Mouse (Mus musculus): ENCODE measurements at regions not wholly inside any gene's neighbourhood (a gene's known extent, or its start where the extent isn't known, plus 50 kb on each side); places are given as distances from the start of the nearest gene placed in this dataset.
A peak's percentile ranks its signal among the peaks of the same experiment; 100 is the strongest.

GRCm38 (mm10) chr3:41504867-41505266 is 50.7 kb upstream of the Jade1 start:
- DNase-seq (ENCODE audit: low read depth) = no peak

DNA sequence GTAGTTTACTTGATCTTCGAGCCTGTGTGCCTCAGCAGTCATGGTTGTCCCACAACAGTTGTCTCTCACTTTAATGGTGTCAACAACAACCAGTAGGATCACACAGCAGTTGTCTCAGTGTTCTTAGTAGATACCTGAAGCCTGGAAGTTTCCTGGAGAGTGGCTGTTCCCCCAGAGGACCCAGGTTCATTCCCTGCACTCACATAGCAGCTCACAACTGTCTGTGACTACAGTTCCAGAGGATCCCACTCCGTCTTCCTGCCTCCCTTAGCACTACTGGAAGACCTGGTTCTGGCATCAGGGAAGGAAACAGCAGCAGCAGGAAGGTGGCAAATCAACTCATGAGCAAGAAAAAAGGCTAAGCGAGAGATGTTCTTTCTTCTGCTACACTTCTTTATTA is 53.4 kb upstream of the Jade1 start:
- no peak for DNase-seq (ENCODE audit: low read depth)

GRCm38 (mm10) chr3:41501639-41502038 is 53.9 kb upstream of the Jade1 start:
- peak; percentile 46 for DNase-seq (ENCODE audit: low read depth)

GRCm38 (mm10) chr3:41501124-41501523 is 54.4 kb upstream of the Jade1 start:
- DNase-seq (ENCODE audit: low read depth) = no peak

DNA sequence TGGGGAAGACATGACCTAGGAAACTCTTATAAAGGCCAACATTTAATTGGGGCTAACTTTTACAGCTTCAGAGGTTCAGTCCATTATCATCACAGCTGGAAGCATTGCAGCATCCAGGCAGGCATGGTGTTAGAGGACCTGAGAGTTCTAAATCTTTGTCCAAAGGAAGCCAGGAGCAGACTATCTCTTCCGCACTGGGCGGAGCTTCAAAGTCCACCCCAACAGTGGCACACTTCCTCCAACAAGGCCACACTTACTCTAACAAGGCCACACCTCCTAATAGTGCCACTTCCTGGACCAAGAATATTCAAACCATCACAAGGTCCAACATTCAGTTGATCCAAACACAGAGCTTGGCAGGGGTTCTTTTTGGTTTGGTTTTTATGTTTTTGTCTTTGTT is 55.9 kb upstream of the Jade1 start:
- no peak for DNase-seq (ENCODE audit: low read depth)

DNA sequence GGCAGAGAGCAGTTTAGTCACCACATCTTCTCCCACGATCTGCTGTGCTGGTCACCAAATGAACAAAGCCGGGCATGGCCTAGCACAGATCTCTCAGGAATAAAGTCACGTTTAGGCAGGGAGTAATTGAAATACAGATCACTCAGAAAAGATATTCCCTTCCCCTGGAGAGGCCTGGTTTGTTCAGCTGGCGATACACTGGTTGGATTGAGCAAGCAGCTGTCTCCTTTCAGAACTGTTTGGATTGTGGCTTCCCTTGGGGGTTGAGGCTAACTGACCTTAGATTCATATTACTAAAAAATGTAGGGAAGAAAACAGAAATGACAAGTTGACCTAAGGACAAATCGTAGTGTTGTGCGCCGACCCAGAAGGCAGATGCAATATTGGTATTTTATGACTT is 56.7 kb upstream of the Jade1 start:
- DNase-seq (ENCODE audit: low read depth) = peak; percentile 33

GRCm38 (mm10) chr3:41497771-41498170 is 57.8 kb upstream of the Jade1 start:
- DNase-seq (ENCODE audit: low read depth) = no peak

- no peak for DNase-seq (ENCODE audit: low read depth)
Observed at GRCm38 (mm10) chr3:41496931-41497710, 58.4 kb upstream of the Jade1 start.

DNA sequence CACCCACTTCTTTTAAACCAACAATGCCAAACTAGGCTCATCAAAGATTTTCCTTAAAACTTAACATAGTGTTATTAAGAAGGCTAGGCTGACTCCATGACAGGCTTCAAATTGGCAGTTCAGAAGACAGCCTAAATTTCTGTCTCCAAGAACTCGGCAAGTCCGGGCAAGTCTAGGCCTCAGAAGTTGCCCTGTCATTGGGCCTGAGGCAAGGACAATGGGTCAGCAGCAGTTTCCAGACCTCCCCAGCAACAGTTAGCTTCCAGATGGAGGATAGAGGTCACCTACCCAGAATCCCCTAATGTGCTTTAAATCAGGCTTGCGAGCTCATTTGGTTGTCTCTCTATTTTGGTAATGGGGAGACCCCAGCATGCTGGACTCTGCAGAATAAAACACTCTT is 59.6 kb upstream of the Jade1 start:
- DNase-seq (ENCODE audit: low read depth) = no peak

DNA sequence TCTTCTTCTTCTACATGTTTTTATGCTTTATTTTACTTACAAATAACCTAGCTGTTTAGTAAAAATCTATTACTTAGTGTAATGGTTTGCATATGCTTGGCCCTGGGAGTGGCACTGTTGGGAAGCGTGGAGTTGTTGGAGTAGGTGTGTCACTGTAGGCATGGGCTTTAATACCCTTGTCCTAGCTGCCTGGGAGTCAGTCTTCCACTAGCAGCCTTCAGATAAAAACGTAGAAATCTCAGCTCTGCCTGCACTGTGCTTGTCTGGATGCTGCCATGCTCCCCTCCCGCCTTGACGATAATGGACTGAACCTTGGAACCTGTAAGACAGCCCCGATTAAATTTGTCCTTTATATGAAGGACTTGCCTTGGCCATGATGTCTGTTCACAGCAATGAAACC is 60.4 kb upstream of the Jade1 start:
- no peak for DNase-seq (ENCODE audit: low read depth)

GRCm38 (mm10) chr3:41493472-41493871 is 62.1 kb upstream of the Jade1 start:
- no peak for DNase-seq (ENCODE audit: low read depth)

DNA sequence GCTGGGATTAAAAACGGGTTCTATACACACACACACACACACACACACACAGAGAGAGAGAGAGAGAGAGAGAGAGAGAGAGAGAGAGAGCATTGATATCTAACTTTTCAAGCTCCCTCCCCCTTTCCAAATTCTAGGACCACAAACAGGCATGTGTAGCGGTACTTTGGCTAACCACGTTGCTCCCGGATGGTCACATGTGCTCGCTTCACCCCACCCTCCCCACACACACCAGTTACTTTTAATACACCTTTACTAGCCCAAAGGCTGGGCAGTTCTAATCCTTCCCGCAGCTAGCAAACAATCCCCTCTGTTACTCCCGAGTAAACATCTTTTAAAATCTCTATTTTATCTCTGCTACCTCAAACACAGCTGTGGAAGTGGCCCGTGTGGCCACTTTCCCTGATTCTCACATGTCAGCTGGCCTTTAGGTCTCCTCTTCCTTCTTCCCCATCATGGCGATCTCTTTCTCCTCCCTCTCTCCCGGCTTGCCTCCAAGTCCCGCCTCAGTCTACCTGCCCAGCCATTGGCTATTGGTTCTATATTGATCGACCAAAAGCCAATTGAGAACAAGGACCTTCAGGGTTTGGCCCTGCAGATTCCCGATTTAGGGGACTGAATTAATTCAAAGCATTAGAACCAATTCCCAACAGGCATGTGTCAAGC is 62.7 kb upstream of the Jade1 start:
- DNase-seq (ENCODE audit: low read depth) = no peak

DNA sequence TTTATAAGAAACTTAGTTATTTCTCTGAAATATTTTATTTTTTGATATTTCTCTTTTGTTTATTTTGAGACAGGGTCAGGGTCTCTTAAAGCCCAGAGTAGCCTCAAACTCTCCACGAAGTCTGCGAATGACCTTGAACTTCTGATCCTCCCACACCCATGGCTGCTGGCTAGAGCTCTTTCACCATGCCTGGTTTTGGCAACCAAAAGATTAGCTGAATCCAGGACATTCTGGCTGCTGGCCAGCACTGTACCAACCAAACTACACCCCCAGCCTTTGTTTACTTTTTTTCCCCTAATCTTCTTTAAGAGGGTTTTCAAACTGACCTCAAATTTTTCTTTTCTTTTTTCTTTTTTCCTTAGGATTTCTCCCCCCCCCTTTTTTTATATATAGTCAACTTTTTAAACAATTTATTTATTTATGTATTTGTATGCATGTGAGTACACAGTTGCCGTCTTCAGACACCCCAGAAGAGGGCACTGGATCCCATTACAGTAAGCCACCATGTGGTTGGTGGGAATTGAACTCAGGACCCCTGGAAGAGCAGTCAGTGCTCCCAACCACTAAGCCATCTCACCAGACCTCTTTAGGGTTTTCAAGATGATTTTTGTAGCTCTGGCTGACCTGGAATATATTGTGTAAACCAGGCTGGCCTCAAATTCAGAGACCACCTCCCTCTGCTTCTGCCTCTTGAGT is 63.4 kb upstream of the Jade1 start:
- DNase-seq (ENCODE audit: low read depth) = peak; percentile 69

GRCm38 (mm10) chr3:41491185-41491584 is 64.3 kb upstream of the Jade1 start:
- DNase-seq (ENCODE audit: low read depth) = no peak

DNA sequence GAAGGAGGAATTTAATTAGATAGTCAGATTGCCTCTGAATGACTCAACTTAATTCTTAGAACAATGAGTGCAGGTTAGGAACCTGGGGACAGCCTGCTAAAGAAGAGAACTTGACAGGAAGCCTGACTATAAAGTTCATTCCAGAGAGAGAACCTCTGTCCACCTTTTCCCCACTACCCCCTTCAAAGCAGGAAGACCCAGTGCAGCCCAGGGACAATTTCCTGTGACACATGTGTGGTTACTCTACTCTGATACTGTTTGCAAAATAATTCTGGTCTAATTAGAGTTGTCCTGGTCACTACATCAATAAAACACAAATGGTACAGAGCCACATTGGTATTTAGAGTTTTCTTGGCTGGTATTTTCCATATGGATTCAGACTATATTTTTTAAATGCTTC is 65.5 kb upstream of the Jade1 start:
- DNase-seq (ENCODE audit: low read depth) = peak; percentile 61

GRCm38 (mm10) chr3:41489571-41489970 is 66.0 kb upstream of the Jade1 start:
- DNase-seq (ENCODE audit: low read depth) = peak; percentile 21

DNA sequence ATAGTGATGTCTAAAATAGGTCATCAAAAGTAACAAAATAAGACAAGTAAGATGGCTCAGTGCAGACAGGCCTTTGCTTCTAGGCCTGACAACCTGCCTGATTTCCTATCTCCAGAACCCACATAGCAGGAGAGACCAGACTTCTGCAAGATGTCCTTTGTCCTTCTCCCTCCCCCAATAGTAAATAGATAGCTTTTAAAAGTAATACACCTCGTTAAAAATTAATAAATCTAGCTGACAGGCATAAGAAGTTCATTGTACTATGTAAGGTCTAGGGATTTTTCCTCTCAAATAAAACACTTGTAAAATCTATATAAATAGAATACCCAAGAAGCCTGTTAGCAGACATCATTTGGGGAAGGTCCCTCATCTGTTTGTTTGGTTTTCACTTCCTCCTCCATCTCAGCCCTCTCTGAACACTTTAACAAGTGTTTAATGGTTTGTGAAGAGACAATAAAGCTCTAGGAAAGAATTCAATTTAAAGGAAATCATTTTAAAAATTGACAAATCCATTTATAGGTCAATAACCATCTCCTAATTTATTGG is 67.2 kb upstream of the Jade1 start:
- no peak for DNase-seq (ENCODE audit: low read depth)

DNA sequence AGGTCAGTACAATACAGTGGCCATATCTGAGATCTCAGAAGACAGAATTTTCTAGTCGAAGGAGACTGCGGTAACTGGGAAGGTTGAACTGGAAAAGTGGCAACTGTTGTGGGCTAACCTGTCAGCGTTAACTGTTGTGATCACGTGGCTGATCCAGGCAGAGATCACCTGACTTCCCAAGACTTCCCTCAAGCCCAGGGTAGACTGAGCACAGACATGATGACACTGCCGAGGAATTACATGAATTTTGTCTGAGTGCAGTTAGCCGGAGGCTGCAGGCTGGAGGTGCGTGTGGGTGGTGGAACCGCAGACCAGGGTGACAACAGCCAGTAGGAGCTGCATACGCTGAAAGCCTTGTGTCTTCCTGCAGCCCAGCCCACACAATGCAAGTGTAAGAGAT is 70.6 kb upstream of the Jade1 start:
- DNase-seq (ENCODE audit: low read depth) = no peak

DNA sequence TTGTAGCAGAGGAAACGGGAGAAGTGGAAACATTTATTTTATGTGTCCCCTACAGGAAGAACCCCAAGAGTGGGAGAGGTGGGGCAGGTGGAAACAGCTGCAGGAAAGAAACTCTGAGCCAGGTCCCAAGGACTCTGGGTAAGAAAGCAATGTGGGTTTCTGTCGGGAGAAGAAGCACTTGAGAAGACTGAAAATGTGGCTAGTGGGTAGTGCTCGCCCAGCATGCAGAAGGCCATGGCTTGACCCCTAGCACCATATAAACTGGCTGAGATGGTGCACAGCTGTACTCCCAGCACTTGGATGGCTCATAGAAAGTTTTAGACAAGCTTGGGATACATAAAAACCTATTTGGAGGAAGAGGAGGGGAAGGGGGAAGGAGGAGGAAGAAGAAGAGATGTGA is 71.9 kb upstream of the Jade1 start:
- no peak for DNase-seq (ENCODE audit: low read depth)

DNA sequence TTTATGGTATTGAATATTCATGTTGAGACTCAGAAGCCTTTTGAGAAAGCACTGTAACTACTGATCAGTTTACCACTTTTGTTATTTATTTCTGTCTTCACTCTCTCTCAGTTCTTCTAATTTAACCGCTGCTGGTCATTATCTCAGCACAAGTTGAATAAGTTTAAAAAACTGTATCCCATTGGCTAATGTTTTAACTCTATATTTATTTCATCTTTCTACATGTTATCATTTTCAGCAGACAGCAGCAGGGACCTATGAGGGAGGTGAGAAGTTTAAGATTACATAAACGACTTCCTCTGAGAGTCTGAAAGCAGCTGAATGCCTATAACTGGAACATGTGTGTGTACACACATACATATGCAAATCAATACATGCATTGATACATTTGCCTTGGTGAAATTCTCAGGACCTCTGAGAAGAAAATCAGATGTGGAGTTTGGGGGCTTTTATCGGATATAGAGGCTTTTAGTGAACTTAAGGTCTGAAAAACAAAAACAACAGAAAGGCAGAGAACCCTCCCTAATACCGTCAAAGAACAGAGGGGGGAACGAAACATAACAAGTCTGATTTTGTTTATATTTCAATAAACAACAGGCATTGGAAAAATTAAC is 72.5 kb upstream of the Jade1 start:
- no peak for DNase-seq (ENCODE audit: low read depth)

DNA sequence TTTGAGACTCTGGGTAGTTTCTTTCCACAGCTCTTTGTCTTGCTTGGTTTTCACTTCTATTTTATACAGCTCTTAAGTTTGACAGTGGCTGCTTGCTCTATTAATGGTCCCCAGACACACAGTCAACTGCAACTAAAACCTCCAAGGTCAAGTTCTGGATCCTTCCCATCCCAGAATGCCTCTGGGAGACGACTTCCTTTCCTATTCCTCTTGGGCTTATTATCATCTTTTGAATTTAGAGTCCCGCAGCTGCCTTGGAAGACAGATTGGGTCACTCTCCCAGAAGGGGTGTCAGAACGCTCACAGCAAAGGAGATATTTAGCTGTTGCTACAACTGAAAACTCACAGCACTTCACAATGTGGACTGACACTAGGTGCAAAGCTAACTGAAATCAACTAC is 75.3 kb upstream of the Jade1 start:
- DNase-seq (ENCODE audit: low read depth) = no peak

DNA sequence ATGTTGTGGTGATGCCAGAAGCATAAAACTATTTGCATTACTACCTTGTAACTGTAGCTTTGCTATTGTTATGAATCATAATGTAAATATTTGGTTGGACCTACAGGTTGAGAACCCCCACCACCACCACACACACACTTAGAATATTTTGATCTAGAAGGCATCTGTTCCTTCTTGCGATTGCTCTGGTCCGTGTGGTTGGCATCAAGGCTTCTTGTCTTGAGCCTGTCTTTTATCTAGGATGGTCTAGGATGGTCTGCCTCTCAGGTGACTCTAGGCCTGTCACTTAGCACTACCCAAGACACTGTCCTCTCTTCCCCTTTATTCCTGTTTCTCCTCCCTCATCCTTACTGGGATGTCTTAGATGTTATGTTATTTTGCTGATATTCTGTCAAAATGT is 76.6 kb upstream of the Jade1 start:
- no peak for DNase-seq (ENCODE audit: low read depth)

DNA sequence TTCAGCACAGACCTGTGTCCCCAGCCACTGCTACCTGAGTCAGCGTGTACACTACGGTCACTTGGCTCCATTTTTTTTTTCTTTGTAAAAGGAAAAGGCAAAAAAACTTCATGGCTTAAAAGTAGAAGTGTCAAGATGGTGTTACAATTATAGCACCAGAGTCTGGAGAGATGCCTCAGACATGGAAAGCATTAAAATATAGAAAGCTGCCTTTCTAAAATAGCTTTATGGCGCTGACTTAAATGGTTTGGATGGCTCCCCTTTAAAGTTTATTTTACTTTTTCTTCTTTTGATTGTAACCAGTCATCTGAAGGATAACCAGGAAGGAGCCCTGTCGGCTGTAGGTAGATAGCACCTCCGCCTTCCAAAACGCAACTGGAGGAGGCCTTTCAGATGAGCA is 79.0 kb upstream of the Jade1 start:
- DNase-seq (ENCODE audit: low read depth) = no peak
